Mouse (Mus musculus): Measurements from ENCODE around the gene Ryr3.

DNA sequence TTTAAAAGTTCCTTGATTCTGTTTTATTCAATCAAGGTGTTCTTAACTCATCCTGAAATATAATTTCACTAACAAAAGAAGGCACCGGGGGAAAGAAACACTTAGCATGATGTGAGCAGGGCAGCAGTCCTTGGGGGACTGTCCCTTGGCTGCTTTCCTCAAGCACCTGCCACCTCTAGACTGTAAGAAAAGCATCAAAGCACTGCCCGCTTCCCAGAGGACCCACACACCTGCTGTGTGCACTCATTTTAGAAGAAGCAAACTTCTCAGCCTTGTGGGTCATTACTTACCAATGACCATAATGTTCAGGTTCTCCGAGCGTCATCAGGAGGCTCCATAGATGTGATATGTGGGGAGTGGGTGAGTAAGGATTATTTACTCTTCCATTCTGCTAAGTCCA lies 307.8 kb downstream of the Ryr3 start:
- TF ChIP-seq CTCF (IDR thresholded peaks at IDR 0.05; ENCODE audit: borderline replicate concordance, extremely low read depth, insufficient read depth, insufficient read length) = no peak
- TF ChIP-seq POLR2A (IDR thresholded peaks at IDR 0.05; ENCODE audit: borderline replicate concordance, extremely low read depth, insufficient read depth, insufficient read length, poor library complexity, severe bottlenecking) = no peak

Data from brain, embryonic 14.5 days (tissue).